Mouse (Mus musculus): Measurements from ENCODE around the gene Wfdc9. TPM values are rescaled to one million over a fixed set of nuclear protein-coding genes. Genes with fewer than 3 reads are reported as not detected.
"Not testable (repeated sequence)": the region's sequence is repeated elsewhere in the genome, so short reads cannot be mapped to it uniquely, and the experiment has no call there.

Wfdc9 gene
- polyA plus RNA-seq, 1 experiment: not detected

GRCm38 (mm10) chr2:164635266-164635665 is 21.1 kb downstream of the Wfdc9 start:
- Histone ChIP-seq H3K27ac (ENCODE audit: insufficient read depth, low read depth, low read length) (no peak overlapping the region), H3K4me3 (ENCODE audit: insufficient read depth, low read length) (no peak overlapping the region), H3K4me1 (ENCODE audit: control insufficient read depth, insufficient read depth, low read length) (peaks cover 8% of the 10 kb centered on the region)
- TF ChIP-seq CTCF (IDR thresholded peaks at IDR 0.05; ENCODE audit: low read depth, low read length) (no peak), POLR2A (IDR thresholded peaks at IDR 0.05; ENCODE audit: borderline replicate concordance, low read depth, low read length) (no peak)

- TF ChIP-seq POLR2A (IDR thresholded peaks at IDR 0.05; ENCODE audit: borderline replicate concordance, low read depth, low read length): no peak
- TF ChIP-seq CTCF (IDR thresholded peaks at IDR 0.05; ENCODE audit: low read depth, low read length): no peak
- Histone ChIP-seq H3K27ac (ENCODE audit: insufficient read depth, low read depth, low read length) (no peak overlapping the region), H3K4me3 (ENCODE audit: insufficient read depth, low read length) (no peak overlapping the region)
These were observed 34.6 kb downstream of the Wfdc9 start for GRCm38 (mm10) chr2:164621775-164622174.

GRCm38 (mm10) chr2:164619050-164619449 is 37.3 kb downstream of the Wfdc9 start:
- Histone ChIP-seq H3K4me3 (ENCODE audit: insufficient read depth, low read length) (no peak overlapping the region), H3K27ac (ENCODE audit: insufficient read depth, low read depth, low read length) (no peak overlapping the region), H3K4me1 (ENCODE audit: control insufficient read depth, insufficient read depth, low read length) (no peaks in the 10 kb centered on the region)
- no peak for TF ChIP-seq CTCF (IDR thresholded peaks at IDR 0.05; ENCODE audit: low read depth, low read length)

More at GRCm38 (mm10) chr2:164621775-164622174, 34.6 kb downstream of the Wfdc9 start:
- H3K4me1 ChIP-seq (ENCODE audit: control insufficient read depth, insufficient read depth, low read length): no peaks in the 10 kb centered on the region

- TF ChIP-seq POLR2A (IDR thresholded peaks at IDR 0.05; ENCODE audit: borderline replicate concordance, low read depth, low read length) (no peak), CTCF (IDR thresholded peaks at IDR 0.05; ENCODE audit: low read depth, low read length) (no peak)
- Histone ChIP-seq H3K4me1 (ENCODE audit: control insufficient read depth, insufficient read depth, low read length) (no peaks in the 10 kb centered on the region), H3K4me3 (ENCODE audit: insufficient read depth, low read length) (no peak overlapping the region), H3K27ac (ENCODE audit: insufficient read depth, low read depth, low read length) (no peak overlapping the region)
These were observed 41.0 kb downstream of the Wfdc9 start for GRCm38 (mm10) chr2:164615386-164615785.

- H3K27ac ChIP-seq (ENCODE audit: insufficient read depth, low read depth, low read length); H3K4me1 ChIP-seq (ENCODE audit: control insufficient read depth, insufficient read depth, low read length); H3K4me3 ChIP-seq (ENCODE audit: insufficient read depth, low read length): not testable (repeated sequence)
These were observed 42.9 kb downstream of the Wfdc9 start, which contains the start of the genes Wfdc6b and Wfdc8 for GRCm38 (mm10) chr2:164613471-164613870. Gene Wfdc6b (plus strand): TSS chr2:164613522. Gene Wfdc8 (minus strand): TSS chr2:164613626.

- no peak overlapping the region for H3K27ac ChIP-seq (ENCODE audit: insufficient read depth, low read depth, low read length)
- H3K4me1 ChIP-seq (ENCODE audit: control insufficient read depth, insufficient read depth, low read length): no peaks in the 10 kb centered on the region
- no peak overlapping the region for H3K4me3 ChIP-seq (ENCODE audit: insufficient read depth, low read length)
- TF ChIP-seq CTCF (IDR thresholded peaks at IDR 0.05; ENCODE audit: low read depth, low read length): no peak
- no peak for TF ChIP-seq POLR2A (IDR thresholded peaks at IDR 0.05; ENCODE audit: borderline replicate concordance, low read depth, low read length)
These were observed 47.6 kb downstream of the Wfdc9 start for GRCm38 (mm10) chr2:164608781-164609180.

- Histone ChIP-seq H3K27ac (ENCODE audit: insufficient read depth, low read depth, low read length) (no peak overlapping the region), H3K4me1 (ENCODE audit: control insufficient read depth, insufficient read depth, low read length) (no peaks in the 10 kb centered on the region), H3K4me3 (ENCODE audit: insufficient read depth, low read length) (no peak overlapping the region)
- no peak for TF ChIP-seq POLR2A (IDR thresholded peaks at IDR 0.05; ENCODE audit: borderline replicate concordance, low read depth, low read length)
- TF ChIP-seq CTCF (IDR thresholded peaks at IDR 0.05; ENCODE audit: low read depth, low read length): no peak
These were observed 52.0 kb downstream of the Wfdc9 start for GRCm38 (mm10) chr2:164604411-164604810.

GRCm38 (mm10) chr2:164603482-164603881 is 52.9 kb downstream of the Wfdc9 start:
- Histone ChIP-seq H3K27ac (ENCODE audit: insufficient read depth, low read depth, low read length) (no peak overlapping the region), H3K4me1 (ENCODE audit: control insufficient read depth, insufficient read depth, low read length) (no peaks in the 10 kb centered on the region), H3K4me3 (ENCODE audit: insufficient read depth, low read length) (no peak overlapping the region)
- no peak for TF ChIP-seq POLR2A (IDR thresholded peaks at IDR 0.05; ENCODE audit: borderline replicate concordance, low read depth, low read length)
- TF ChIP-seq CTCF (IDR thresholded peaks at IDR 0.05; ENCODE audit: low read depth, low read length): no peak

- Histone ChIP-seq H3K4me1 (ENCODE audit: control insufficient read depth, insufficient read depth, low read length) (no peaks in the 10 kb centered on the region), H3K4me3 (ENCODE audit: insufficient read depth, low read length) (no peak overlapping the region), H3K27ac (ENCODE audit: insufficient read depth, low read depth, low read length) (no peak overlapping the region)
- TF ChIP-seq CTCF (IDR thresholded peaks at IDR 0.05; ENCODE audit: low read depth, low read length) (peak; percentile 25; the same call in 1 of the 2 replicates), POLR2A (IDR thresholded peaks at IDR 0.05; ENCODE audit: borderline replicate concordance, low read depth, low read length) (no peak)
These were observed 56.2 kb downstream of the Wfdc9 start for GRCm38 (mm10) chr2:164600179-164600578.

Other genes starting within 250 kb of the Wfdc9 start
- 125 and 132 TPM in 2 replicates for gene Sdc4, start 212.7 kb downstream of the Wfdc9 start, polyA plus RNA-seq (2012; ENCODE audit: insufficient read depth, insufficient read length, missing spikeins)
- 33.3 and 33.9 TPM in 2 replicates for gene Sys1, start 199.6 kb downstream of the Wfdc9 start, polyA plus RNA-seq (2012; ENCODE audit: insufficient read depth, insufficient read length, missing spikeins)
- not detected in 2 replicates for gene Gm20458, start 195.6 kb downstream of the Wfdc9 start, polyA plus RNA-seq (2012; ENCODE audit: insufficient read depth, insufficient read length, missing spikeins)
- gene Trp53tg5, start 182.9 kb downstream of the Wfdc9 start, polyA plus RNA-seq (2012; ENCODE audit: insufficient read depth, insufficient read length, missing spikeins): not detected in 2 replicates
- gene Dbndd2, start 170.5 kb downstream of the Wfdc9 start, polyA plus RNA-seq (2012; ENCODE audit: insufficient read depth, insufficient read length, missing spikeins): 67.6 and 75.8 TPM in 2 replicates
- gene Pigt, start 159.1 kb downstream of the Wfdc9 start, polyA plus RNA-seq (2012; ENCODE audit: insufficient read depth, insufficient read length, missing spikeins): 58.5 and 80.9 TPM in 2 replicates
- not detected in 2 replicates for gene Wfdc2, start 94.2 kb downstream of the Wfdc9 start, polyA plus RNA-seq (2012; ENCODE audit: insufficient read depth, insufficient read length, missing spikeins)
- gene Spint3, start 83.1 kb downstream of the Wfdc9 start, polyA plus RNA-seq (2012; ENCODE audit: insufficient read depth, insufficient read length, missing spikeins): not detected in 2 replicates
- gene Wfdc6a, start 71.1 kb downstream of the Wfdc9 start, polyA plus RNA-seq (2012; ENCODE audit: insufficient read depth, insufficient read length, missing spikeins): not detected in 2 replicates
- gene Eppin, start 63.0 kb downstream of the Wfdc9 start, polyA plus RNA-seq (2012; ENCODE audit: insufficient read depth, insufficient read length, missing spikeins): not detected in 2 replicates
- not detected in 2 replicates for gene Wfdc6b, start 43.1 kb downstream of the Wfdc9 start, polyA plus RNA-seq (2012; ENCODE audit: insufficient read depth, insufficient read length, missing spikeins)
- not detected in 2 replicates for gene Wfdc8, start 43.0 kb downstream of the Wfdc9 start, polyA plus RNA-seq (2012; ENCODE audit: insufficient read depth, insufficient read length, missing spikeins)
- not detected in 2 replicates for gene Wfdc16, start 17.8 kb downstream of the Wfdc9 start, polyA plus RNA-seq (2012; ENCODE audit: insufficient read depth, insufficient read length, missing spikeins)
- gene Wfdc10, start 537 bp downstream of the Wfdc9 start, polyA plus RNA-seq (2012; ENCODE audit: insufficient read depth, insufficient read length, missing spikeins): not detected in 2 replicates
- not detected in 2 replicates for gene Wfdc11, start 17.5 kb upstream of the Wfdc9 start, polyA plus RNA-seq (2012; ENCODE audit: insufficient read depth, insufficient read length, missing spikeins)
- gene Wfdc13, start 28.5 kb upstream of the Wfdc9 start, polyA plus RNA-seq (2012; ENCODE audit: insufficient read depth, insufficient read length, missing spikeins): not detected in 2 replicates
- not detected in 2 replicates for gene Spint4, start 41.9 kb upstream of the Wfdc9 start, polyA plus RNA-seq (2012; ENCODE audit: insufficient read depth, insufficient read length, missing spikeins)
- not detected in 2 replicates for gene Spint5, start 58.7 kb upstream of the Wfdc9 start, polyA plus RNA-seq (2012; ENCODE audit: insufficient read depth, insufficient read length, missing spikeins)
- not detected in 2 replicates for gene Wfdc3, start 89.3 kb upstream of the Wfdc9 start, polyA plus RNA-seq (2012; ENCODE audit: insufficient read depth, insufficient read length, missing spikeins)
- gene Dnttip1, start 89.4 kb upstream of the Wfdc9 start, polyA plus RNA-seq (2012; ENCODE audit: insufficient read depth, insufficient read length, missing spikeins): 33.4 and 33.7 TPM in 2 replicates
- 93.9 and 99.8 TPM in 2 replicates for gene Ube2c, start 113.3 kb upstream of the Wfdc9 start, polyA plus RNA-seq (2012; ENCODE audit: insufficient read depth, insufficient read length, missing spikeins)
- gene Tnnc2, start 123.4 kb upstream of the Wfdc9 start, polyA plus RNA-seq (2012; ENCODE audit: insufficient read depth, insufficient read length, missing spikeins): 0.80 TPM in 1 of 2 replicates, not detected in the other
- 14.6 and 20.3 TPM in 2 replicates for gene Snx21, start 129.2 kb upstream of the Wfdc9 start, polyA plus RNA-seq (2012; ENCODE audit: insufficient read depth, insufficient read length, missing spikeins)
- gene Acot8, start 148.3 kb upstream of the Wfdc9 start, polyA plus RNA-seq (2012; ENCODE audit: insufficient read depth, insufficient read length, missing spikeins): 26.8 and 27.6 TPM in 2 replicates
- gene Zswim3, start 148.5 kb upstream of the Wfdc9 start, polyA plus RNA-seq (2012; ENCODE audit: insufficient read depth, insufficient read length, missing spikeins): 5.0 and 7.3 TPM in 2 replicates
- 5.7 and 5.8 TPM in 2 replicates for gene Zswim1, start 166.1 kb upstream of the Wfdc9 start, polyA plus RNA-seq (2012; ENCODE audit: insufficient read depth, insufficient read length, missing spikeins)
- gene Spata25, start 172.0 kb upstream of the Wfdc9 start, polyA plus RNA-seq (2012; ENCODE audit: insufficient read depth, insufficient read length, missing spikeins): 1.4 TPM in 1 of 2 replicates, not detected in the other
- 632 and 760 TPM in 2 replicates for gene Ctsa, start 176.3 kb upstream of the Wfdc9 start, polyA plus RNA-seq (2012; ENCODE audit: insufficient read depth, insufficient read length, missing spikeins)
- gene Neurl2, start 176.9 kb upstream of the Wfdc9 start, polyA plus RNA-seq (2012; ENCODE audit: insufficient read depth, insufficient read length, missing spikeins): 21.0 and 25.4 TPM in 2 replicates
- gene Pltp, start 201.1 kb upstream of the Wfdc9 start, polyA plus RNA-seq (2012; ENCODE audit: insufficient read depth, insufficient read length, missing spikeins): 1,260 and 1,371 TPM in 2 replicates
- 27.1 and 27.6 TPM in 2 replicates for gene Pcif1, start 222.7 kb upstream of the Wfdc9 start, polyA plus RNA-seq (2012; ENCODE audit: insufficient read depth, insufficient read length, missing spikeins)

Measured in bone marrow macrophage, adult 2 months (primary cell).